Mouse (Mus musculus) adrenal gland, postnatal 4 days (tissue): ENCODE data around the gene Odf4. TPM values are rescaled to one million over a fixed set of nuclear protein-coding genes. Genes with fewer than 3 reads are reported as not detected.
"Not testable (repeated sequence)": the region's sequence is repeated elsewhere in the genome, so short reads cannot be mapped to it uniquely, and the experiment has no call there.

Experiments
- DNase-seq, 2 experiments: peaks; one replicate each; pipeline ENCODE4 v3.0.0; 2021 to 2022; ENCODE audit warnings: low spot score in 2 of 2, mixed read lengths in 2 of 2
- long read RNA-seq, 2 experiments: library from polyadenylated mRNA; stranded (forward); transcript quantifications; one replicate each; pipeline ENCODE4 v2.0.0; 2021
- total RNA-seq, 2 experiments: library from RNA; stranded (reverse); gene quantifications; 2 replicates each; pipeline ENCODE4 v1.2.3; 2021

The Odf4 gene
- total RNA-seq: 1 to 10 TPM; 1.5 TPM
- long read RNA-seq, experiment 1: 0 reads
- long read RNA-seq, experiment 2: 0 reads

GRCm38 (mm10) chr11:68926981-68927380, at the start of gene Odf4:
TSS of gene Odf4 (minus strand) at chr11:68927081.
- DNase-seq: no peak

DNA sequence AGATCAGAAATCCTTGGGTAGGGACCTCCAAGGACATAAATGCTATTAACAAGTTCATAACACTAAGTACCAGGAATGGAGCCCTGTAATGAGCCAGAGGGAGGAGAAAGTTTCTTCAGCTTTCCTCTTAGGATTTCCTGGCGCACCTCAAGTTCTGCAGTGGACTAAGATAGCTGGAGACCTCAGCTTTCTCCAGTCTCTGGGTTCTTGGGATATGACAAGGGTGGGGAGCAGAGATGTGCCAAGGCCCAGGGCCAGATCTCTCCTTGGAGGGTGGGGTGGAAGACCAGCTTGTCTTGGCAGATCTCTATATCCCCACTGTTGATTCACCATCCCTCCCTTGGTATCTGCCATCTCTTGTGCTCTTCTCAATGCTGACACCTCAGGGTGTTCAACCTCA, 48.7 kb upstream of the Odf4 start:
- no peak for DNase-seq

DNA sequence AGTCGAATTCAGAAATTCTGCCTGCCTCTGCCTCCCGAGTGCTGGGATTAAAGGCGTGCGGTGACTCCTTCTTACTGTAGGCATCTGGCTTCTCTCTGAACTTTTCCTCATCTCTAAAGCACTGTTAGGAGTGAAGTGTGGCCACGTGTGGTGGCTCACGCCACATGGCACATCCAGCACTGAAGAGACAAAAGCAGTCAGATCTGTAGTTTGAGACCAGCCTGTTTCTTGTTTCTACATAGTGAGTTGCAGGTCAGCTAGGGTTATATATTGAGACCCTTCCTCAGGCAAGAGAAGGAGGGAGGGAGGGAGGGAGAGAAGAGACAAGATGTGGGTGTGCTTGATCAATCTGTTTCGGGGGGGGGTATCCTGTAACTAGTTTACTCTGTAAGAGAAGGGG, 48.2 kb upstream of the Odf4 start, which contains the start of gene Rangrf:
Gene Rangrf (minus strand): TSS at position 101 of the 400 bp plus-strand sequence.
- DNase-seq: no peak

- no peak for DNase-seq
Measured at GRCm38 (mm10) chr11:68974059-68974450, 47.2 kb upstream of the Odf4 start.

- peak; percentile 75 to 78 for DNase-seq
Measured at GRCm38 (mm10) chr11:68973250-68974058, 46.6 kb upstream of the Odf4 start.

- no peak for DNase-seq
Measured at GRCm38 (mm10) chr11:68970232-68970631, 43.4 kb upstream of the Odf4 start.

DNA sequence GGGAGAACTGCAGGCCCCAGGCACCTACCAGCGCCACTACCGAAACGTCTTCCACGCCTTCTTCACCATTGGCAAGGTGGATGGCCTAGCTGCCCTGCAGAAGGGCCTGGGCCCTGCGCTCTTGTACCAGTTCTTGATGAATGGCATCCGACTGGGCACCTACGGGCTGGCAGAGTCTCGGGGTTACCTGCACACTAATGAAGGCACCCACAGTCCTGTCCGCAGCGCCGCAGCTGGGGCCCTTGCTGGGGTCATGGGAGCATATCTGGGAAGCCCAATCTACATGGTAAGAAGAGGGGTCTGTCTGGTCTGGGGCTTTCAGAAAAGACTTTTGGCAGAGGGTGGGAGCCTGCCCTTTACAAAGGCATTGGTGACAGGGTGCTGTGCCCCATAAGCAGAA, 41.9 kb upstream of the Odf4 start:
- DNase-seq: no peak

GRCm38 (mm10) chr11:68967337-68968282, 40.7 kb upstream of the Odf4 start, which contains the start of gene Slc25a35:
TSS of gene Slc25a35 (plus strand) at chr11:68968131.
- peak; percentile 67 to 81 for DNase-seq

- no peak for DNase-seq
Measured at GRCm38 (mm10) chr11:68966554-68966953, 39.7 kb upstream of the Odf4 start.

- DNase-seq: no peak
Measured at GRCm38 (mm10) chr11:68965845-68966244, 39.0 kb upstream of the Odf4 start.

- no peak for DNase-seq
Measured at GRCm38 (mm10) chr11:68965050-68965449, 38.2 kb upstream of the Odf4 start.

GRCm38 (mm10) chr11:68963405-68963804, 36.5 kb upstream of the Odf4 start:
- no peak for DNase-seq

DNA sequence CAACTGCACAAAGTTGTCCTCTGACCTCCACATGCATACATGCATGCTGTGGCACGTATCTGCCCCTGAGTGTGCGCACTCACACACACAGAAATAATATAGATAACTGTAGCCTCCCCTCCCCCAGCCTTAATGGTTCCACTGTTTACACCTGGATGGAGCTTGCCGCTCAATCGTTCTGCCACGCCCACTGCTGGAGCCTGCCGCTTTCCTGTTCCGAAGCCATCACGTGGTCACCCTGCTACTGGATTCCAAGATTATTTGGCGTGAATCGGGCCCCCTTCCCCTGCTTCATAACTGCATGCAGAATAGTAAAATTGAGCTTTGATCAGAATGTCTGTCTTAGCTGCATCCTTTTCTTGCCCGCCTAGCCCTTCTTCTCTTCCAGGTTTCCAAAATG, 35.3 kb upstream of the Odf4 start:
- DNase-seq: not testable (repeated sequence)

GRCm38 (mm10) chr11:68961596-68961995, 34.7 kb upstream of the Odf4 start:
- no peak for DNase-seq

- no peak for DNase-seq
Measured at GRCm38 (mm10) chr11:68957971-68958370, 31.1 kb upstream of the Odf4 start.

GRCm38 (mm10) chr11:68957308-68957707, 30.4 kb upstream of the Odf4 start, which contains the start of gene Arhgef15:
TSS of gene Arhgef15 (minus strand) at chr11:68957480.
- no peak for DNase-seq

DNA sequence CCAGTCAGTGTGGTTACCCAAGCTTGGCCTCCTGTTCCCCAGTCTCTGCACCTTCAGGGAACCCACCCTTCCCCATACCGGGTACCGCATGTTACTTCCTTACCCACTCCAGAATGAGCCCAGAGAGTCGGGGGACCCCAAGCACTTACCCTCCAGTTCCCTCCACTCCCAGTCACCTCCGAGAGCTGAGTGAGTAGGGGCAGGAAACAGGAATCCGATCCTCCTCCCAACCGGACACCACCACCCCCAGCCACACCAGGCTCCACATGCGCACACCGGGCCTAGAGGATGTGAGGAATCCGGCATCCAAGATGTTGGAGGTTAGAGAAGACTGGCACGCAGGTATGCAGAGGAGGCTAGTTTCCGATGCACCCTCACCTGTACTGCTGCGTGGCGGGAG, 29.8 kb upstream of the Odf4 start:
- no peak for DNase-seq

DNA sequence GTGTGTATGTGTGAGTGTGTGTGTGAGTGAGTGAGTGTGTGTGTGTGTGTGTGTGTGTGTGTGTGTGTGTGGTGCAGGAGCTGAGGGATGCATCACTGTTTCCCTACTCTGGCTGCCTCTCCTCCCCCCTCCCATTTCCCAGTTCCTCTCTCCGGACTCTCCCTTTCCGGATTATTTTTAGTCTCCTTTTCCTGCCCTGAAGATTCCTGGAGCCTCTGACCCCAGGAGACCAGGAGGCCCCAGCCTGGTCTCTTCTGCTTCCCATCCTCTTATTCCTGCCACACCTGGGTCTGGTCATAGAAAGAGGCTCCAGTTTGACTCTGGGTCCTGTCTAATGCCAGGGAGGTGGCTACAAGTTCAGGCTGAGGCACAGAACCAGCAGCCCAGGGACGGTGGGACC, 29.2 kb upstream of the Odf4 start:
- no peak for DNase-seq

GRCm38 (mm10) chr11:68955473-68955872, 28.6 kb upstream of the Odf4 start:
- DNase-seq: no peak

DNA sequence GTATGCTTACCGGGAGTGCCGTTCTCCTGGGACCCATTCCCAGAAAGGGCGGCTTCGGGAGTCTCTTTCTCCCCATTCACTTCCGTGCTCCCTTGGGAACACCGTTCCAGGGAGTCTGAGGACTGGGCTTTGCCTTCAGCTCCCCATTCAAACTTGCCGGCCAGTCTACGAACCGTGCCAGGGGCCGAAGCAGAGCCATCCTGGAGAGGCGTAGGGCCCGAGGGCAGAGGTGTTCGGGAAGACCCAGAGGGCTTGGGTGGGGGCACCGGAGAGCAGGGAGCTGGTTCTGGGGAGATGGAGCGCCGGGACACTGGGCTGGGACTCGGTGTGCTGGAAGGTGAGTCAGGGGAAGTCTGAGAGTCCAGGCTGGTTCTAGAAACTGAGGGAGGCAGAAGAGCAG, 27.5 kb upstream of the Odf4 start:
- DNase-seq: no peak

GRCm38 (mm10) chr11:68953903-68954302, 27.0 kb upstream of the Odf4 start:
- DNase-seq: no peak

DNA sequence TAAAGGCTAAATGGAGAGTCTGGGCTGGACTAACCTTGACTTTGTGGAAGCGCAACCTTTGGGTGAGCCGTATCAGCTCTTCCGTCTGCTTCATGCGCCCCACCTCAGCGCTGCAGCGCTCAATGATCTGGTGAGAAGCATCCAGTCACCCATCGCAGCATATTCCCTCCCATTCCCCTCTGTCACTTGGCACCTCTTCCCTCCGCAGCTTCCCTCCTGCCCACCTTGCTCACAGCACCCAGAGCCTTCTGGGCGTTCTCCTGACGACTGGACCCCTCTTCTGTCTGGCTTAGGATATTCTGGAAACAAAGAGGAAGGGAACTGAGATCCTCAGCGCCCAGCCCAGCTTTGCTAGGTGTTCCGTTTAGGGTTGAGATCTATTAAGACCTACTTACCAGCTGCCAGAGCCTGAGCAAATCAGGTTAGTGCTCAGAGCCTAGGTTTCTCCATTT, 20.7 kb upstream of the Odf4 start:
- DNase-seq: no peak
